Mouse (Mus musculus): ENCODE results near the gene Igf2bp1.

Gene Igf2bp1

GRCm38 (mm10) chr11:96005403-96006271 lies at the start of gene Igf2bp1:
Gene Igf2bp1 (minus strand): TSS chr11:96005940.
- DNase-seq (ENCODE audit: low spot score in 2 of 2), result peak in 1 of 2 experiments; percentile 60

- DNase-seq (ENCODE audit: low spot score in 2 of 2), result no peak
Observed at GRCm38 (mm10) chr11:96050854-96051253, 45.1 kb upstream of the Igf2bp1 start.

- no peak for DNase-seq (ENCODE audit: low spot score in 2 of 2)
Observed at GRCm38 (mm10) chr11:96049939-96050338, 44.2 kb upstream of the Igf2bp1 start.

- no peak for DNase-seq (ENCODE audit: low spot score in 2 of 2)
Observed at GRCm38 (mm10) chr11:96047469-96048373, 42.0 kb upstream of the Igf2bp1 start.

- DNase-seq (ENCODE audit: low spot score in 2 of 2), result no peak
Observed at GRCm38 (mm10) chr11:96046793-96047192, 41.1 kb upstream of the Igf2bp1 start.

- no peak for DNase-seq (ENCODE audit: low spot score in 2 of 2)
Observed at GRCm38 (mm10) chr11:96046028-96046427, 40.3 kb upstream of the Igf2bp1 start.

- no peak for DNase-seq (ENCODE audit: low spot score in 2 of 2)
Observed at GRCm38 (mm10) chr11:96044803-96045567, 39.2 kb upstream of the Igf2bp1 start.

- no peak for DNase-seq (ENCODE audit: low spot score in 2 of 2)
Observed at GRCm38 (mm10) chr11:96038560-96038959, 32.8 kb upstream of the Igf2bp1 start.

- DNase-seq (ENCODE audit: low spot score in 2 of 2), result no peak
Observed at GRCm38 (mm10) chr11:96037499-96037898, 31.8 kb upstream of the Igf2bp1 start.

- DNase-seq (ENCODE audit: low spot score in 2 of 2), result no peak
Observed at GRCm38 (mm10) chr11:96035133-96035532, 29.4 kb upstream of the Igf2bp1 start.

- peak; percentile 88 to 94 for DNase-seq (ENCODE audit: low spot score in 2 of 2)
Observed at GRCm38 (mm10) chr11:96034596-96035052, 28.9 kb upstream of the Igf2bp1 start, which contains the start of gene Snf8. Gene Snf8 (plus strand): TSS chr11:96034885.

- no peak for DNase-seq (ENCODE audit: low spot score in 2 of 2)
Observed at GRCm38 (mm10) chr11:96034116-96034515, 28.4 kb upstream of the Igf2bp1 start.

GRCm38 (mm10) chr11:96033264-96033663 lies 27.5 kb upstream of the Igf2bp1 start:
- no peak for DNase-seq (ENCODE audit: low spot score in 2 of 2)

- no peak for DNase-seq (ENCODE audit: low spot score in 2 of 2)
Observed at GRCm38 (mm10) chr11:96031701-96032100, 26.0 kb upstream of the Igf2bp1 start.

- DNase-seq (ENCODE audit: low spot score in 2 of 2), result no peak
Observed at GRCm38 (mm10) chr11:96030571-96030970, 24.8 kb upstream of the Igf2bp1 start.

GRCm38 (mm10) chr11:96028130-96028529 lies 22.4 kb upstream of the Igf2bp1 start:
- DNase-seq (ENCODE audit: low spot score in 2 of 2), result no peak

GRCm38 (mm10) chr11:96020622-96021021 lies 14.9 kb upstream of the Igf2bp1 start:
- DNase-seq (ENCODE audit: low spot score in 2 of 2), result no peak

GRCm38 (mm10) chr11:96017941-96018351 lies 12.2 kb upstream of the Igf2bp1 start:
- DNase-seq (ENCODE audit: low spot score in 2 of 2), result peak in 1 of 2 experiments; percentile 49

- DNase-seq (ENCODE audit: low spot score in 2 of 2), result no peak
Observed at GRCm38 (mm10) chr11:96015421-96015820, 9.7 kb upstream of the Igf2bp1 start.

- no peak for DNase-seq (ENCODE audit: low spot score in 2 of 2)
Observed at GRCm38 (mm10) chr11:96011982-96012381, 6.2 kb upstream of the Igf2bp1 start.

- no peak for DNase-seq (ENCODE audit: low spot score in 2 of 2)
Observed at GRCm38 (mm10) chr11:96008827-96009226, 3.1 kb upstream of the Igf2bp1 start.

All from urinary bladder, adult 18-20 months (tissue).